Mouse (Mus musculus): ENCODE measurements around the gene Vasn. TPM values are rescaled to one million over a fixed set of nuclear protein-coding genes. Genes with fewer than 3 reads are reported as not detected.

Vasn gene
- polyA plus RNA-seq, 1 experiment from 2014 or later, result 3.0 TPM

GRCm38 (mm10) chr16:4605514-4606131 is 34.1 kb upstream of the Vasn start:
- WGBS (ENCODE audit: insufficient replicate concordance), result 56% methylated on average over 13 of the region's 13 CpGs
- no peak overlapping the region for H3K9ac ChIP-seq (ENCODE audit: low read depth, low read length)
- H3K36me3 ChIP-seq (ENCODE audit: control insufficient read depth, insufficient read depth), result no peaks in the 10 kb centered on the region
- peaks cover 30% of the 10 kb centered on the region for H3K4me1 ChIP-seq (ENCODE audit: control insufficient read depth, low read depth, low read length)
- H3K4me2 ChIP-seq (ENCODE audit: low read depth, low read length), result no peak overlapping the region
- no peak overlapping the region for H3K27ac ChIP-seq (ENCODE audit: low read length)
- H3K27me3 ChIP-seq (ENCODE audit: control insufficient read depth, insufficient read depth, low read depth, low read length), result no peaks in the 10 kb centered on the region
- H3K4me3 ChIP-seq (ENCODE audit: low read depth, low read length), result no peak overlapping the region
- no peaks in the 10 kb centered on the region for H3K9me3 ChIP-seq (replicated peaks; ENCODE audit: control insufficient read depth, low read length)
- 0 out of 2 replicates have a peak, but pooled peaks have one; percentile 10 for ATAC-seq (ENCODE audit: low read depth)

- Histone ChIP-seq H3K36me3 (ENCODE audit: control insufficient read depth, insufficient read depth) (no peaks in the 10 kb centered on the region), H3K4me2 (ENCODE audit: low read depth, low read length) (no peak overlapping the region), H3K27ac (ENCODE audit: low read length) (no peak overlapping the region), H3K4me1 (ENCODE audit: control insufficient read depth, low read depth, low read length) (peaks cover 28% of the 10 kb centered on the region), H3K27me3 (ENCODE audit: control insufficient read depth, insufficient read depth, low read depth, low read length) (no peaks in the 10 kb centered on the region), H3K4me3 (ENCODE audit: low read depth, low read length) (no peak overlapping the region), H3K9ac (ENCODE audit: low read depth, low read length) (no peak overlapping the region), H3K9me3 (replicated peaks; ENCODE audit: control insufficient read depth, low read length) (no peaks in the 10 kb centered on the region)
- no peak for ATAC-seq (ENCODE audit: low read depth)
- WGBS (ENCODE audit: insufficient replicate concordance), result 23% methylated on average over 5 of the region's 5 CpGs
Measured at GRCm38 (mm10) chr16:4606431-4607084, 33.2 kb upstream of the Vasn start.

DNA sequence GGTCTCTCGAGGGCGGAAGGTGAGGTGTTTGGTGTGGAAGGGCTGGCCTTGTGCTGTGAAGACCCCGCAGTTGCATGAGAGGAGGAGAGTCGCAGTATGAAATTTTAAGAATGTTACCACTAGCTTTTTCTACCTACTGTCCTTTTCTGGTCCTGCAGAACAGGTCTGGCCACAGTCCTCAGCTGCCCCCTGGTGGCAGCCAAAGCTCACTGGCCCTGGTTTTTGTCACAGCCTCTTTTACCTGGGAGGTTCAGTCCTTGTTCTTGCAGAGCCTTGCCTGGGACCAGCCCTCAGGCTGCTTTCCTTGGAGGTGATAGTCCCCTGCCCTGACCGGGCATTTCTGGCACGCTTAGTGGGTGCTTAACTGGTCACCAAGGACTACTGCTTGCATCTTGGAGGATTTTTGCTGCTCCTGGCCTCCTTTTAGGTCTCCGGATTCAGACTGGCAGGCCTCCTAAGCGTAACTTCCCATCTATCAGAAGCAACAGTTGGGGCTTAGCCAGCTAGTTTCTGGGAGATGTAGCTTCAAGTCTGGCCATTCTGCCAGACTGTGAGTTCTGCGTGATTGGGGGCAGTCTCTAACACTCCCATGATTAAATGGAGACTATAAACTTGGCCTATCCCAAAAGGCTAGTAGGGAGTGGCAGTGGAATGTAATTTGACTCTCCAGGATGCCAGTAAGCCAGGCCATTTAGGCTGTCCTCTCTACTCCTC is 31.8 kb upstream of the Vasn start:
- H3K4me2 ChIP-seq (ENCODE audit: low read depth, low read length), result no peak overlapping the region
- H3K27ac ChIP-seq (ENCODE audit: low read length), result no peak overlapping the region
- H3K27me3 ChIP-seq (ENCODE audit: control insufficient read depth, insufficient read depth, low read depth, low read length), result no peaks in the 10 kb centered on the region
- H3K4me3 ChIP-seq (ENCODE audit: low read depth, low read length), result no peak overlapping the region
- H3K9me3 ChIP-seq (replicated peaks; ENCODE audit: control insufficient read depth, low read length), result no peaks in the 10 kb centered on the region
- no peak overlapping the region for H3K9ac ChIP-seq (ENCODE audit: low read depth, low read length)
- no peaks in the 10 kb centered on the region for H3K36me3 ChIP-seq (ENCODE audit: control insufficient read depth, insufficient read depth)
- WGBS (ENCODE audit: insufficient replicate concordance), result 45% methylated on average over 9 of the region's 9 CpGs
- peaks cover 20% of the 10 kb centered on the region for H3K4me1 ChIP-seq (ENCODE audit: control insufficient read depth, low read depth, low read length)
- ATAC-seq (ENCODE audit: low read depth), result peak; percentile 49

DNA sequence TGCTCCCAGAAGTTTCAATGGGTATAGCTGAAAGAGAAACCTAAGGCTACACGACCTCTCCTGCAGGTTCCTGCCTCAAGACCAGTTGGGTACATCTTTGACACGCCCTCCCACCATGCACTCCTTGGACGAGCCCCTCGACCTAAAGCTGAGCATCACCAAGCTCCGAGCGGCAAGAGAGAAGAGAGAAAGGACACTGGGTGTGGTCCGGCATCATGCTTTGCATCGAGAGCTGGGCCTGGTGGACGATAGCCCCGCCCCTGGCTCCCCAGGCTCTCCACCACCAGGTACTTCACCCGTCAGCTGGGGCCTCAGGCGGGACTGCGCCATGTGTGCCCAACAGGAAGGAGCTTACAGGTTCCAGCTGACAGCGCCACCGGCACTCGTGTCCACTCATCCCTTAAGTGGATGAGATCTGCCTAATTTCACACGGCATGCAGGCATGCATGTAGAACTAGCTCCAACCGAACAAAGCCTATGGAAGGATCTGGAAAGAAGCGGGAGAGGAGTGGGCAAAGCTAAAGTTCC is 31.1 kb upstream of the Vasn start:
- 77% methylated on average over 19 of the region's 19 CpGs for WGBS (ENCODE audit: insufficient replicate concordance)
- Histone ChIP-seq H3K4me2 (ENCODE audit: low read depth, low read length) (no peak overlapping the region), H3K4me3 (ENCODE audit: low read depth, low read length) (no peak overlapping the region), H3K27me3 (ENCODE audit: control insufficient read depth, insufficient read depth, low read depth, low read length) (no peaks in the 10 kb centered on the region), H3K9me3 (replicated peaks; ENCODE audit: control insufficient read depth, low read length) (no peaks in the 10 kb centered on the region), H3K27ac (ENCODE audit: low read length) (no peak overlapping the region), H3K9ac (ENCODE audit: low read depth, low read length) (no peak overlapping the region), H3K4me1 (ENCODE audit: control insufficient read depth, low read depth, low read length) (peaks cover 20% of the 10 kb centered on the region), H3K36me3 (ENCODE audit: control insufficient read depth, insufficient read depth) (no peaks in the 10 kb centered on the region)
- ATAC-seq (ENCODE audit: low read depth), result no peak

DNA sequence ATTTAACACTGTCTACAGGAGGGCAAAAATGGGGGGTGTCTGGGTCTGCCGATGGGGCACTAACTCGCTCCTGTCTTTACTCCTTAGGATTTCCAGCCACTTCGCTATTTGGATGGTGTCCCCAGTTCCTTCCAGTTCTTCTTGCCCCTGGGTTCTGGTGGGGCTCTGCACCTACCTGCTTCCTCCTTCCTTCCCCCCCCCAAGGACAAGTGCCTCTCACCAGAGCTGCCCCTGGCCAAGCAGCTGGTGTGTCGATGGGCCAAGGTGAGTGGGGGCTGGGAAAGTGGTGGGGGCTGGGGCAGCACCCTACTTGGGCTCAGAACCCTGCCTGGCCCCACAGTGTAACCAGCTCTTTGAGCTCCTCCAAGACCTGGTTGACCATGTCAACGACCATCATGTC is 28.5 kb upstream of the Vasn start:
- H3K27ac ChIP-seq (ENCODE audit: low read length), result no peak overlapping the region
- peaks cover 11% of the 10 kb centered on the region for H3K4me1 ChIP-seq (ENCODE audit: control insufficient read depth, low read depth, low read length)
- 71% methylated on average over 5 of the region's 5 CpGs for WGBS (ENCODE audit: insufficient replicate concordance)
- no peaks in the 10 kb centered on the region for H3K27me3 ChIP-seq (ENCODE audit: control insufficient read depth, insufficient read depth, low read depth, low read length)
- no peak for ATAC-seq (ENCODE audit: low read depth)
- H3K9me3 ChIP-seq (replicated peaks; ENCODE audit: control insufficient read depth, low read length), result no peaks in the 10 kb centered on the region
- H3K4me2 ChIP-seq (ENCODE audit: low read depth, low read length), result no peak overlapping the region
- no peak overlapping the region for H3K4me3 ChIP-seq (ENCODE audit: low read depth, low read length)
- H3K36me3 ChIP-seq (ENCODE audit: control insufficient read depth, insufficient read depth), result no peaks in the 10 kb centered on the region; the same call in 1 of the 2 replicates
- H3K9ac ChIP-seq (ENCODE audit: low read depth, low read length), result no peak overlapping the region

- H3K36me3 ChIP-seq (ENCODE audit: control insufficient read depth, insufficient read depth), result no peaks in the 10 kb centered on the region; the same call in 1 of the 2 replicates
- WGBS (ENCODE audit: insufficient replicate concordance), result 86% methylated on average over 7 of the region's 7 CpGs
- no peaks in the 10 kb centered on the region for H3K9me3 ChIP-seq (replicated peaks; ENCODE audit: control insufficient read depth, low read length)
- no peak overlapping the region for H3K9ac ChIP-seq (ENCODE audit: low read depth, low read length)
- H3K4me1 ChIP-seq (ENCODE audit: control insufficient read depth, low read depth, low read length), result peaks cover 6% of the 10 kb centered on the region
- no peak for ATAC-seq (ENCODE audit: low read depth)
- no peak overlapping the region for H3K4me3 ChIP-seq (ENCODE audit: low read depth, low read length)
- no peaks in the 10 kb centered on the region for H3K27me3 ChIP-seq (ENCODE audit: control insufficient read depth, insufficient read depth, low read depth, low read length)
- H3K27ac ChIP-seq (ENCODE audit: low read length), result no peak overlapping the region
- H3K4me2 ChIP-seq (ENCODE audit: low read depth, low read length), result no peak overlapping the region
Measured at GRCm38 (mm10) chr16:4611676-4612075, 28.1 kb upstream of the Vasn start.

GRCm38 (mm10) chr16:4613736-4614135 is 26.0 kb upstream of the Vasn start:
- Histone ChIP-seq H3K4me1 (ENCODE audit: control insufficient read depth, low read depth, low read length) (no peaks in the 10 kb centered on the region), H3K4me3 (ENCODE audit: low read depth, low read length) (no peak overlapping the region), H3K4me2 (ENCODE audit: low read depth, low read length) (no peak overlapping the region), H3K36me3 (ENCODE audit: control insufficient read depth, insufficient read depth) (no peaks in the 10 kb centered on the region; the same call in 1 of the 2 replicates), H3K9me3 (replicated peaks; ENCODE audit: control insufficient read depth, low read length) (no peaks in the 10 kb centered on the region), H3K27ac (ENCODE audit: low read length) (no peak overlapping the region), H3K27me3 (ENCODE audit: control insufficient read depth, insufficient read depth, low read depth, low read length) (no peaks in the 10 kb centered on the region), H3K9ac (ENCODE audit: low read depth, low read length) (no peak overlapping the region)
- ATAC-seq (ENCODE audit: low read depth), result no peak
- 78% methylated on average over 9 of the region's 9 CpGs for WGBS (ENCODE audit: insufficient replicate concordance)

- H3K36me3 ChIP-seq (ENCODE audit: control insufficient read depth, insufficient read depth), result no peaks in the 10 kb centered on the region; the same call in 1 of the 2 replicates
- WGBS (ENCODE audit: insufficient replicate concordance), result 82% methylated on average over 3 of the region's 3 CpGs
- no peak overlapping the region for H3K4me3 ChIP-seq (ENCODE audit: low read depth, low read length)
Measured at GRCm38 (mm10) chr16:4614639-4615038, 25.1 kb upstream of the Vasn start.

DNA sequence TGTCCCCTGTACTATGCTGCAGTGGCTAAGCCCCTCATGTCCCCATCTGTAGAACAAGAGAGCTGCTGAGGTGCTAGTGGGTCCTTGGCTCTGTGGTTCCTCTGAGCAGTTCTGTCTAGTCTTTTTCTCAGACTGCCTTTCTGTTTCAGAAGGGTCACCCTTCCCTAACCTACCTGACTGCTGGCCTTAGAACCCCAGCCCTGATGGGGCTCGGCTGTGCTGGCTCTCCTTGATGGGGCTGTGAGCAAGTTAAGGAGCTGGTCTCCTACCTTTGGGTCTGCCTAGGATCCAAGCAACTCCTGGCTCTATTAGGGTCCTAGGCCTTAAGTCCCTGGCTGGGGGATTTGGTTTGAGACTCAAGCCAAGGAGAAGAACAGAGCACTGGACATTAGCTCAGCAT is 24.4 kb upstream of the Vasn start:
- no peak overlapping the region for H3K27ac ChIP-seq (ENCODE audit: low read length)
- no peak overlapping the region for H3K4me2 ChIP-seq (ENCODE audit: low read depth, low read length)
- no peak for ATAC-seq (ENCODE audit: low read depth)
- no peak overlapping the region for H3K9ac ChIP-seq (ENCODE audit: low read depth, low read length)
- H3K36me3 ChIP-seq (ENCODE audit: control insufficient read depth, insufficient read depth), result no peaks in the 10 kb centered on the region; the same call in 1 of the 2 replicates
- no peaks in the 10 kb centered on the region for H3K27me3 ChIP-seq (ENCODE audit: control insufficient read depth, insufficient read depth, low read depth, low read length)
- H3K4me3 ChIP-seq (ENCODE audit: low read depth, low read length), result no peak overlapping the region
- H3K4me1 ChIP-seq (ENCODE audit: control insufficient read depth, low read depth, low read length), result no peaks in the 10 kb centered on the region
- 53% methylated on average over 1 of the region's 1 CpGs for WGBS (ENCODE audit: insufficient replicate concordance)
- no peaks in the 10 kb centered on the region for H3K9me3 ChIP-seq (replicated peaks; ENCODE audit: control insufficient read depth, low read length)

More at GRCm38 (mm10) chr16:4614639-4615038, 25.1 kb upstream of the Vasn start:
- H3K9me3 ChIP-seq (replicated peaks; ENCODE audit: control insufficient read depth, low read length), result no peaks in the 10 kb centered on the region
- H3K27me3 ChIP-seq (ENCODE audit: control insufficient read depth, insufficient read depth, low read depth, low read length), result no peaks in the 10 kb centered on the region
- no peak overlapping the region for H3K4me2 ChIP-seq (ENCODE audit: low read depth, low read length)
- H3K4me1 ChIP-seq (ENCODE audit: control insufficient read depth, low read depth, low read length), result no peaks in the 10 kb centered on the region
- no peak overlapping the region for H3K9ac ChIP-seq (ENCODE audit: low read depth, low read length)
- no peak overlapping the region for H3K27ac ChIP-seq (ENCODE audit: low read length)
- ATAC-seq (ENCODE audit: low read depth), result no peak

Measured in liver, embryonic 16.5 days (tissue).